Mouse (Mus musculus): Measurements from ENCODE around the gene Fblim1. TPM values are rescaled to one million over a fixed set of nuclear protein-coding genes. Genes with fewer than 3 reads are reported as not detected.

The Fblim1 gene
- polyA plus RNA-seq, 1 experiment from 2014 or later, result 52.8 TPM

GRCm38 (mm10) chr4:141599251-141600141 lies 6.4 kb downstream of the Fblim1 start:
- 0 out of 2 replicates have a peak, but pooled peaks have one; percentile 4 for TF ChIP-seq CTCF (IDR thresholded peaks at IDR 0.05; ENCODE audit: low read depth)
- Histone ChIP-seq H3K27ac (ENCODE audit: low read depth, low read length) (peak overlapping the region; percentile 86), H3K4me3 (ENCODE audit: low read depth, low read length) (peak overlapping the region; percentile 74), H3K4me2 (replicated peaks; ENCODE audit: low read depth) (peak overlapping the region; percentile 97), H3K9ac (ENCODE audit: low read depth, low read length) (peak overlapping the region; percentile 69), H3K36me3 (ENCODE audit: control insufficient read depth, insufficient read depth) (peaks cover 12% of the 10 kb centered on the region), H3K9me3 (ENCODE audit: control insufficient read depth) (no peaks in the 10 kb centered on the region), H3K27me3 (replicated peaks; ENCODE audit: control insufficient read depth, insufficient read depth, low read length) (no peaks in the 10 kb centered on the region), H3K4me1 (replicated peaks; ENCODE audit: control insufficient read depth, insufficient read depth, low read length) (0 out of 2 replicates have a peak, but pooled peaks cover 9% of the 10 kb centered on the region)
- under 1% methylated on average over 41 of the region's 57 CpGs for whole genome bisulfite sequencing
- no peak for ATAC-seq

- H3K4me1 ChIP-seq (replicated peaks; ENCODE audit: control insufficient read depth, insufficient read depth, low read length), result 0 out of 2 replicates have a peak, but pooled peaks cover 6% of the 10 kb centered on the region
- no peak for TF ChIP-seq CTCF (IDR thresholded peaks at IDR 0.05; ENCODE audit: low read depth)
- 2% methylated on average over 9 of the region's 9 CpGs for WGBS
- H3K4me3 ChIP-seq (ENCODE audit: low read depth, low read length), result peak overlapping the region; percentile 74
- peak overlapping the region; percentile 97 for H3K4me2 ChIP-seq (replicated peaks; ENCODE audit: low read depth)
- H3K36me3 ChIP-seq (ENCODE audit: control insufficient read depth, insufficient read depth), result peaks cover 18% of the 10 kb centered on the region
- H3K27ac ChIP-seq (ENCODE audit: low read depth, low read length), result peak overlapping the region; percentile 86
- no peaks in the 10 kb centered on the region for H3K9me3 ChIP-seq (ENCODE audit: control insufficient read depth)
- ATAC-seq, result no peak
- peak overlapping the region; percentile 69 for H3K9ac ChIP-seq (ENCODE audit: low read depth, low read length)
- H3K27me3 ChIP-seq (replicated peaks; ENCODE audit: control insufficient read depth, insufficient read depth, low read length), result no peaks in the 10 kb centered on the region
Measured at GRCm38 (mm10) chr4:141598894-141599250, 7.0 kb downstream of the Fblim1 start.

- Histone ChIP-seq H3K36me3 (ENCODE audit: control insufficient read depth, insufficient read depth) (peaks cover 23% of the 10 kb centered on the region), H3K4me2 (replicated peaks; ENCODE audit: low read depth) (peak overlapping the region; percentile 97), H3K9ac (ENCODE audit: low read depth, low read length) (peak overlapping the region; percentile 69), H3K4me1 (replicated peaks; ENCODE audit: control insufficient read depth, insufficient read depth, low read length) (0 out of 2 replicates have a peak, but pooled peaks cover 6% of the 10 kb centered on the region), H3K4me3 (ENCODE audit: low read depth, low read length) (peak overlapping the region; percentile 74), H3K27ac (ENCODE audit: low read depth, low read length) (peak overlapping the region; percentile 86), H3K27me3 (replicated peaks; ENCODE audit: control insufficient read depth, insufficient read depth, low read length) (no peaks in the 10 kb centered on the region), H3K9me3 (ENCODE audit: control insufficient read depth) (no peaks in the 10 kb centered on the region)
- 11% methylated on average over 19 of the region's 19 CpGs for WGBS
- TF ChIP-seq CTCF (IDR thresholded peaks at IDR 0.05; ENCODE audit: low read depth), result no peak
- ATAC-seq, result no peak
Measured at GRCm38 (mm10) chr4:141598199-141598893, 7.5 kb downstream of the Fblim1 start.

GRCm38 (mm10) chr4:141596700-141597328 lies 9.1 kb downstream of the Fblim1 start:
- H3K9me3 ChIP-seq (ENCODE audit: control insufficient read depth), result no peaks in the 10 kb centered on the region
- no peak overlapping the region for H3K4me3 ChIP-seq (ENCODE audit: low read depth, low read length)
- H3K9ac ChIP-seq (ENCODE audit: low read depth, low read length), result no peak overlapping the region
- WGBS, result 86% methylated on average over 8 of the region's 8 CpGs
- ATAC-seq, result no peak
- no peak overlapping the region for H3K27ac ChIP-seq (ENCODE audit: low read depth, low read length)
- TF ChIP-seq CTCF (IDR thresholded peaks at IDR 0.05; ENCODE audit: low read depth), result no peak
- no peaks in the 10 kb centered on the region for H3K27me3 ChIP-seq (replicated peaks; ENCODE audit: control insufficient read depth, insufficient read depth, low read length)
- H3K4me1 ChIP-seq (replicated peaks; ENCODE audit: control insufficient read depth, insufficient read depth, low read length), result 0 out of 2 replicates have a peak, but pooled peaks cover 5% of the 10 kb centered on the region
- H3K36me3 ChIP-seq (ENCODE audit: control insufficient read depth, insufficient read depth), result peaks cover 37% of the 10 kb centered on the region
- 0 out of 2 replicates have a peak overlapping the region, but pooled peaks have one; percentile 97 for H3K4me2 ChIP-seq (replicated peaks; ENCODE audit: low read depth)

GRCm38 (mm10) chr4:141595605-141596268 lies 10.2 kb downstream of the Fblim1 start:
- H3K27ac ChIP-seq (ENCODE audit: low read depth, low read length), result no peak overlapping the region
- H3K9ac ChIP-seq (ENCODE audit: low read depth, low read length), result no peak overlapping the region
- H3K36me3 ChIP-seq (ENCODE audit: control insufficient read depth, insufficient read depth), result peaks cover 47% of the 10 kb centered on the region
- WGBS, result 36% methylated on average over 9 of the region's 9 CpGs
- no peaks in the 10 kb centered on the region for H3K9me3 ChIP-seq (ENCODE audit: control insufficient read depth)
- 0 out of 2 replicates have a peak, but pooled peaks cover 3% of the 10 kb centered on the region for H3K4me1 ChIP-seq (replicated peaks; ENCODE audit: control insufficient read depth, insufficient read depth, low read length)
- H3K4me2 ChIP-seq (replicated peaks; ENCODE audit: low read depth), result no peak overlapping the region
- peak; percentile 69 for ATAC-seq
- no peaks in the 10 kb centered on the region for H3K27me3 ChIP-seq (replicated peaks; ENCODE audit: control insufficient read depth, insufficient read depth, low read length)
- H3K4me3 ChIP-seq (ENCODE audit: low read depth, low read length), result no peak overlapping the region
- TF ChIP-seq CTCF (IDR thresholded peaks at IDR 0.05; ENCODE audit: low read depth), result peak; percentile 76
